Mouse (Mus musculus): ENCODE data around the gene Ccdc85b.

GRCm38 (mm10) chr19:5455037-5455436 lies 2.7 kb downstream of the Ccdc85b start:
- TF ChIP-seq POLR2A (IDR thresholded peaks at IDR 0.05; ENCODE audit: borderline replicate concordance, control insufficient read depth, low read depth, low read length) (no peak), CTCF (IDR thresholded peaks at IDR 0.05; ENCODE audit: control insufficient read depth, insufficient read depth, low read length) (no peak)
